In the genomic region with DNA sequence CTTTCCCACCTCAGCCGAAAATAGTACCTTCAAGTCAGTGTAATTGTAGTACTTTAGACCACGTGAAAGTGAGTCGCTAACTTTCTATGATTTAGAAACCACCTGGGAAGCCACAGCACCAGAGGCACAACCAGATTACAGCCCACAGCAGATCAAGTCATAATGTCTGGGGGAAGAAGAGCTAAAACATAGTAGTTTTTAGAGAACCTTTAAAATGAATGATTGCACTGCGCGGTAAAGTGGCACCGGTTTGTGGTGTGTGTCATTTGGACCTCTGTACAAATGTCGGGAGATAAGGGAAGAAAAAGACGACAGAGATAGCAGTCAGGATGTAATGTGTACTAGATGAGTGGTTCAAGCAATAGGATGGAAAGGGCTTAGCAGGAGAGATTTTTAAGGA, we compare ENCODE assay signal across 7 mouse cellular contexts. TPM values are rescaled to one million over a fixed set of nuclear protein-coding genes. Genes with fewer than 3 reads are reported as not detected.
DNase-seq lines count a peak whose midpoint lies in the region; ATAC-seq and TF ChIP-seq lines count a peak whose summit lies in the region.

No protein-coding gene starts in this region.

- TF ChIP-seq CTCF in thymus, adult 2 months (IDR thresholded peaks at IDR 0.05; ENCODE audit: borderline replicate concordance, control insufficient read depth, extremely low read depth, insufficient read depth, low read length, poor library complexity), result no peak

- H3K4me1 ChIP-seq in thymus, adult 2 months (replicated peaks; ENCODE audit: control insufficient read depth, insufficient read depth, low read length), result no peaks in the 10 kb centered on the region
- no peaks in the 10 kb centered on the region for H3K4me1 ChIP-seq in forebrain, embryonic 14.5 days (ENCODE audit: control insufficient read depth, insufficient read depth, low read length)
- peaks cover 8% of the 10 kb centered on the region; the same call in 1 of the 2 replicates for H3K4me1 ChIP-seq in liver, embryonic 15.5 days (replicated peaks)

- no peak for DNase-seq in thymus, adult 2 months
- DNase-seq in thymus, postnatal 25 days, result no peak
- DNase-seq in forebrain, embryonic 14.5 days (ENCODE audit: low spot score), result no peak
- no peak for DNase-seq in thymus, postnatal 14 days
- no peak for DNase-seq in urinary bladder, postnatal 4 days (ENCODE audit: low spot score in 2 of 2)
- DNase-seq in adrenal gland, postnatal 25 days, result no peak

- peak overlapping the region; percentile 91 for H3K4me3 ChIP-seq in thymus, adult 2 months (ENCODE audit: control insufficient read depth, insufficient read depth, low read length)
- H3K4me3 ChIP-seq in forebrain, embryonic 14.5 days (ENCODE audit: low read depth, low read length), result peak overlapping the region; percentile 49
- peak overlapping the region; percentile 72 for H3K4me3 ChIP-seq in liver, embryonic 15.5 days (replicated peaks)

- H3K27ac ChIP-seq in thymus, adult 2 months (ENCODE audit: control insufficient read depth, insufficient read depth, low read length), result peak overlapping the region; percentile 69; the same call in 1 of the 2 replicates
- H3K27ac ChIP-seq in forebrain, embryonic 14.5 days (ENCODE audit: low read depth, low read length), result no peak overlapping the region
- H3K27ac ChIP-seq in liver, embryonic 15.5 days (replicated peaks), result peak overlapping the region; percentile 69

- no peak for TF ChIP-seq POLR2A in thymus, adult 2 months (IDR thresholded peaks at IDR 0.05; ENCODE audit: control insufficient read depth, extremely low read depth, insufficient read depth, low read length, poor library complexity)

- no peaks in the 10 kb centered on the region; the same call in 1 of the 2 replicates for H3K36me3 ChIP-seq in thymus, adult 2 months (ENCODE audit: control insufficient read depth, insufficient read depth, low read length)
- 0 out of 2 replicates have a peak, but pooled peaks cover 8% of the 10 kb centered on the region for H3K36me3 ChIP-seq in forebrain, embryonic 14.5 days (ENCODE audit: control insufficient read depth, insufficient read depth, low read length)
- peaks cover 15% of the 10 kb centered on the region for H3K36me3 ChIP-seq in liver, embryonic 15.5 days (replicated peaks)

- ATAC-seq in forebrain, embryonic 14.5 days, result no peak
- peak; percentile 20; the same call in 1 of the 2 replicates for ATAC-seq in liver, embryonic 15.5 days (ENCODE audit: insufficient read depth)

- peak overlapping the region; percentile 56 for H3K9ac ChIP-seq in forebrain, embryonic 14.5 days (ENCODE audit: low read length)
- peak overlapping the region; percentile 49 for H3K9ac ChIP-seq in liver, embryonic 15.5 days

- peak overlapping the region; percentile 61 for H3K4me2 ChIP-seq in forebrain, embryonic 14.5 days (ENCODE audit: low read length)
- peak overlapping the region; percentile 75 for H3K4me2 ChIP-seq in liver, embryonic 15.5 days

- H3K9me3 ChIP-seq in forebrain, embryonic 14.5 days (replicated peaks; ENCODE audit: control insufficient read depth, low read length), result no peaks in the 10 kb centered on the region
- H3K9me3 ChIP-seq in liver, embryonic 15.5 days (replicated peaks), result no peaks in the 10 kb centered on the region

- H3K27me3 ChIP-seq in thymus, adult 2 months (ENCODE audit: control insufficient read depth, insufficient read depth, low read length), result no peaks in the 10 kb centered on the region
- H3K27me3 ChIP-seq in forebrain, embryonic 14.5 days (replicated peaks; ENCODE audit: control insufficient read depth, insufficient read depth, low read length), result no peaks in the 10 kb centered on the region
- H3K27me3 ChIP-seq in liver, embryonic 15.5 days, result no peaks in the 10 kb centered on the region

- under 1% methylated on average over 8 of the region's 8 CpGs for WGBS in thymus, adult 2 months
- WGBS in forebrain, embryonic 14.5 days, result 14% methylated on average over 8 of the region's 8 CpGs
- 3% methylated on average over 8 of the region's 8 CpGs for WGBS in liver, embryonic 15.5 days (ENCODE audit: insufficient replicate concordance)

RNA-seq across cellular contexts. Expression of a gene that starts 0.5 kb away (rescaled TPM):
- polyA plus RNA-seq in thymus, adult 2 months (2012; rRNA removed), result 13.1 and 13.7 TPM in 2 replicates
- polyA plus RNA-seq in forebrain, embryonic 14.5 days (2014; fragmentation: Nextera tagmentation; extraction: Ambion mirVana), result 34.8 and 36.4 TPM in 2 replicates
- polyA plus RNA-seq in liver, embryonic 15.5 days (2015; fragmentation: Nextera tagmentation; extraction: Ambion mirVana), result 29.8 and 31.8 TPM in 2 replicates
- total RNA-seq in adrenal gland, postnatal 25 days (2021), result 19.3 and 19.4 TPM in 2 replicates

RNA-seq across cellular contexts. Expression of a gene that starts 40.1 kb away (rescaled TPM):
- 5.7 and 6.7 TPM in 2 replicates for polyA plus RNA-seq in thymus, adult 2 months (2012; rRNA removed)
- 58.1 and 80.5 TPM in 2 replicates for polyA plus RNA-seq in forebrain, embryonic 14.5 days (2014; fragmentation: Nextera tagmentation; extraction: Ambion mirVana)
- 2.0 and 2.2 TPM in 2 replicates for polyA plus RNA-seq in liver, embryonic 15.5 days (2015; fragmentation: Nextera tagmentation; extraction: Ambion mirVana)
- total RNA-seq in adrenal gland, postnatal 25 days (2021), result 13.6 and 13.9 TPM in 2 replicates
